Mouse (Mus musculus) thymus, adult 2 months (tissue): ENCODE data around the gene Gm10639.
"Not testable (repeated sequence)": the region's sequence is repeated elsewhere in the genome, so short reads cannot be mapped to it uniquely, and the experiment has no call there.

Source experiments
- CTCF ChIP-seq: fragments of 200-500 bp; IDR thresholded peaks from 2 replicates; pipeline ENCODE4 v1.5.1; 2012; ENCODE audit warnings: mild to moderate bottlenecking, control low read depth, low read length, moderate library complexity, borderline replicate concordance; ENCODE audit not compliant: control insufficient read depth, poor library complexity, insufficient read depth; ENCODE audit errors: extremely low read depth
- POLR2A ChIP-seq: fragments of 200-500 bp; IDR thresholded peaks from 2 replicates; pipeline ENCODE4 v1.6.1; 2012; ENCODE audit warnings: mild to moderate bottlenecking, low read length, control low read depth, moderate library complexity; ENCODE audit not compliant: control insufficient read depth, poor library complexity, insufficient read depth; ENCODE audit errors: extremely low read depth

DNA sequence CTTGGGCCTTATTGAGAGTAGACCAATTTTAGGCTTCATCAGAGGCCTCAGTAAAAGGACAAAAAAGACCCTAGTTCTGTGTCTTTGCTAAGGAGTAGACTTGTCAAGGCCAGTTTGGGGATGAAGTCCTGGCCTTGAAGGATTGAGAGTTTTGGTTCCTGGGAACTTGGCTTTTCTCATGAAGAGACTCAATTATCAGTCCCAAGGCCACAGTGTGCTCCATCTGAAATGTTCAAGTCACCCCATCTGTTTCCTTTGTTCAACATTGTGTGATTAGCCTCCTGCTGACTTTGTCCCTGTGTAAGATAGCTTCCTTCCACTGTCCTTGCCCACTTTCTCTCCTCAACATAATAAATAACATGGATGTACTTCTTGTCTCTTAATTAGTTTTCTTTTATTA lies 60.3 kb downstream of the Gm10639 start:
- not testable (repeated sequence) for TF ChIP-seq POLR2A, CTCF
